Mouse (Mus musculus) adrenal gland, postnatal 14 days (tissue): ENCODE results near the gene Mcm7. TPM values are rescaled to one million over a fixed set of nuclear protein-coding genes. Genes with fewer than 3 reads are reported as not detected.
A peak's percentile ranks its signal among the peaks of the same experiment; 100 is the strongest.

Experiments used
- DNase-seq: peaks from one replicate; pipeline ENCODE4 v3.0.0; 2021; ENCODE audit warnings: mixed read lengths
- microRNA-seq, 2 experiments: library from miRNA; unstranded; fragments of <30 nt; microRNA quantifications; one replicate each; pipeline ENCODE4 v1.2.0; 2021
- total RNA-seq: library from RNA; stranded (reverse); gene quantifications from 2 replicates; pipeline ENCODE4 v1.2.3, GENCODE M21; 2021

The Mcm7 gene
- total RNA-seq, 1 experiment from 2014 or later = 52.2 TPM

GRCm38 (mm10) chr5:138155443-138155976 is 16.7 kb downstream of the Mcm7 start, which contains the start of gene Zfp113:
Zfp113 (minus strand) TSS chr5:138155744.
- peak; percentile 93 for DNase-seq

GRCm38 (mm10) chr5:138154390-138154789 is 17.8 kb downstream of the Mcm7 start:
- DNase-seq = no peak

GRCm38 (mm10) chr5:138138585-138138984 is 33.6 kb downstream of the Mcm7 start:
- DNase-seq = no peak

GRCm38 (mm10) chr5:138137935-138138549 is 34.2 kb downstream of the Mcm7 start:
- peak; percentile 54 for DNase-seq

- no peak for DNase-seq
Measured at GRCm38 (mm10) chr5:138137257-138137656, 35.0 kb downstream of the Mcm7 start.

GRCm38 (mm10) chr5:138132425-138133064 is 39.7 kb downstream of the Mcm7 start:
- DNase-seq = no peak

- DNase-seq = no peak
Measured at GRCm38 (mm10) chr5:138118041-138118440, 54.2 kb downstream of the Mcm7 start.

GRCm38 (mm10) chr5:138117199-138118015 is 54.8 kb downstream of the Mcm7 start:
- DNase-seq = no peak

GRCm38 (mm10) chr5:138116255-138117198 is 55.7 kb downstream of the Mcm7 start, which contains the start of gene Zscan21:
Zscan21 (plus strand) TSS chr5:138116903.
- DNase-seq = peak; percentile 96

Small RNA genes lying within 50 kb of the gene (microRNA-seq; reads per million reads assigned to microRNA genes)
- 1,609 to 2,727 reads per million in 2 experiments for gene Mir106b
- 609 to 743 reads per million in 2 experiments for gene Mir25
- gene Mir93 = 4,430 to 8,323 reads per million in 2 experiments

Other genes with a start within 250 kb of the Mcm7 start
- 0.70 and 0.94 TPM in 2 replicates for gene Gjc3, start 209.3 kb downstream of the Mcm7 start, total RNA-seq
- gene Azgp1, start 190.9 kb downstream of the Mcm7 start, total RNA-seq = 6.4 and 99.5 TPM in 2 replicates
- gene Smok3a, start 151.2 kb downstream of the Mcm7 start, total RNA-seq = not detected in 2 replicates
- not detected in 2 replicates for gene Smok3b, start 151.0 kb downstream of the Mcm7 start, total RNA-seq
- not detected in 2 replicates for gene Smok3c, start 119.2 kb downstream of the Mcm7 start, total RNA-seq
- gene Zkscan1, start 87.3 kb downstream of the Mcm7 start, total RNA-seq = 33.1 and 33.6 TPM in 2 replicates
- 16.7 and 17.2 TPM in 2 replicates for gene Zscan21, start 55.5 kb downstream of the Mcm7 start, total RNA-seq
- 12.5 and 15.4 TPM in 2 replicates for gene Zfp113, start 16.7 kb downstream of the Mcm7 start, total RNA-seq
- 149 and 153 TPM in 2 replicates for gene Cops6, start 11.4 kb downstream of the Mcm7 start, total RNA-seq
- 21.4 and 24.2 TPM in 2 replicates for gene Ap4m1, start 420 bp downstream of the Mcm7 start, total RNA-seq
- 35.2 and 35.5 TPM in 2 replicates for gene Taf6, start 15.0 kb upstream of the Mcm7 start, total RNA-seq
- gene Cnpy4, start 15.1 kb upstream of the Mcm7 start, total RNA-seq = 20.8 and 22.3 TPM in 2 replicates
- 7.0 and 8.9 TPM in 2 replicates for gene Mblac1, start 21.9 kb upstream of the Mcm7 start, total RNA-seq
- 0.23 and 0.26 TPM in 2 replicates for gene Nxpe5, start 53.5 kb upstream of the Mcm7 start, total RNA-seq
- 70.3 and 74.7 TPM in 2 replicates for gene Lamtor4, start 83.1 kb upstream of the Mcm7 start, total RNA-seq
- 18.2 and 25.6 TPM in 2 replicates for gene BC037034, start 91.6 kb upstream of the Mcm7 start, total RNA-seq
- gene Gal3st4, start 100.4 kb upstream of the Mcm7 start, total RNA-seq = 0.19 TPM in 1 of 2 replicates, not detected in the other
- not detected in 2 replicates for gene Gm43720, start 107.5 kb upstream of the Mcm7 start, total RNA-seq
- gene Gpc2, start 107.6 kb upstream of the Mcm7 start, total RNA-seq = 1.1 and 1.3 TPM in 2 replicates
- 0.15 and 0.56 TPM in 2 replicates for gene Stag3, start 107.8 kb upstream of the Mcm7 start, total RNA-seq
- 0.33 TPM in 1 of 2 replicates, not detected in the other for gene Pvrig, start 169.5 kb upstream of the Mcm7 start, total RNA-seq